Mouse (Mus musculus) CH12.LX (cell line): ENCODE data around the gene Cdh13. TPM values are rescaled to one million over a fixed set of nuclear protein-coding genes. Genes with fewer than 3 reads are reported as not detected.

Experiments used
- DNase-seq: peaks from one replicate; pipeline ENCODE4 v3.0.0-alpha.2; 2013; ENCODE audit errors: extremely low read depth
- H3K27ac ChIP-seq: 2 replicates; pipeline ENCODE4 v1.5.1; 2012; ENCODE audit warnings: low read depth, mild to moderate bottlenecking, control low read depth, moderate library complexity; ENCODE audit not compliant: insufficient read depth
- H3K27me3 ChIP-seq: replicated peaks from 2 replicates; pipeline ENCODE3; 2012; ENCODE audit warnings: inconsistent platforms
- H3K36me3 ChIP-seq, 2 experiments: replicated peaks in 1 of 2; 2 replicates each; pipeline versions ENCODE3 to v1.6.1; 2012; ENCODE audit warnings: inconsistent platforms in 1 of 2, low read length in 1 of 2, mild to moderate bottlenecking in 1 of 2, mixed read lengths in 1 of 2, moderate library complexity in 1 of 2; ENCODE audit not compliant: control insufficient read depth in 1 of 2, insufficient read depth in 1 of 2
- H3K4me1 ChIP-seq, 2 experiments: 2 replicates each; pipeline ENCODE4 v1.6.1; 2012; ENCODE audit warnings: inconsistent platforms in 1 of 2, moderate library complexity in 1 of 2; ENCODE audit not compliant: insufficient read depth in 2 of 2, control insufficient read depth in 1 of 2
- H3K4me2 ChIP-seq: 2 replicates; pipeline ENCODE4 v1.6.1; 2012; ENCODE audit warnings: low read depth, mild to moderate bottlenecking, control low read depth; ENCODE audit not compliant: poor library complexity, insufficient read depth, severe bottlenecking
- H3K4me3 ChIP-seq, 3 experiments: fragments of 150-350 bp in 1 of 3; sonication (generic) in 1 of 3; replicated peaks in 1 of 3; 2 replicates each; pipeline versions ENCODE3 to v1.5.1; 2011 to 2012; ENCODE audit warnings: low read depth in 2 of 3, low read length in 2 of 3, mild to moderate bottlenecking in 2 of 3, moderate library complexity in 2 of 3, control low read depth in 1 of 3, improper control_type of control experiment in 1 of 3, inconsistent platforms in 1 of 3, mixed read lengths in 1 of 3; ENCODE audit not compliant: poor library complexity in 1 of 3
- H3K79me2 ChIP-seq: replicated peaks from 2 replicates; pipeline ENCODE4 v1.6.1; 2012; ENCODE audit warnings: mild to moderate bottlenecking, moderate library complexity; ENCODE audit not compliant: control insufficient read depth, poor library complexity, insufficient read depth, severe bottlenecking; ENCODE audit errors: extremely low read depth
- H3K9ac ChIP-seq: 2 replicates; pipeline ENCODE4 v1.6.1; 2012; ENCODE audit warnings: low read depth, mild to moderate bottlenecking, control low read depth, moderate library complexity; ENCODE audit not compliant: insufficient read depth
- H3K9me3 ChIP-seq: replicated peaks from 2 replicates; pipeline ENCODE3; 2012; ENCODE audit warnings: low read length, inconsistent platforms, mixed read lengths
- BHLHE40 ChIP-seq: IDR thresholded peaks from 2 replicates; pipeline ENCODE4 v1.6.1; 2011; ENCODE audit warnings: mild to moderate bottlenecking, low read depth, low read length, improper control_type of control experiment
- CTCF ChIP-seq, 2 experiments: IDR thresholded peaks in 1 of 2; conservative IDR thresholded peaks in 1 of 2; 2 replicates each; pipeline ENCODE4 v1.5.1; 2011 to 2012; ENCODE audit warnings: low read depth in 2 of 2, low read length in 2 of 2, improper control_type of control experiment in 1 of 2, inconsistent platforms in 1 of 2, mild to moderate bottlenecking in 1 of 2, moderate library complexity in 1 of 2
- E2F4 ChIP-seq: IDR thresholded peaks from 2 replicates; pipeline ENCODE4 v1.6.1; 2011; ENCODE audit warnings: low read depth, low read length, improper control_type of control experiment; ENCODE audit not compliant: insufficient replicate concordance
- ELF1 ChIP-seq: IDR thresholded peaks from 2 replicates; pipeline ENCODE4 v1.6.1; 2014; ENCODE audit warnings: low read depth, mild to moderate bottlenecking, inconsistent platforms, low read length, improper control_type of control experiment
- EP300 ChIP-seq: IDR thresholded peaks from 2 replicates; pipeline ENCODE4 v1.6.1; 2011; ENCODE audit warnings: low read length, improper control_type of control experiment
- ETS1 ChIP-seq: conservative IDR thresholded peaks from 2 replicates; pipeline ENCODE4 v1.6.1; 2012; ENCODE audit warnings: low read depth, mild to moderate bottlenecking, inconsistent platforms, low read length, improper control_type of control experiment, moderate library complexity
- GABPA ChIP-seq: IDR thresholded peaks from 2 replicates; pipeline ENCODE4 v1.6.1; 2012; ENCODE audit warnings: low read depth, low read length, improper control_type of control experiment, inconsistent platforms; ENCODE audit not compliant: insufficient replicate concordance
- HCFC1 ChIP-seq: IDR thresholded peaks from 2 replicates; pipeline ENCODE4 v1.6.1; 2012; ENCODE audit warnings: low read depth, mild to moderate bottlenecking, inconsistent platforms, low read length, improper control_type of control experiment
- IRF4 ChIP-seq: IDR thresholded peaks from 2 replicates; pipeline ENCODE4 v1.6.1; 2014; ENCODE audit warnings: low read depth, mild to moderate bottlenecking, inconsistent platforms, low read length, improper control_type of control experiment
- JUND ChIP-seq: conservative IDR thresholded peaks from 2 replicates; pipeline ENCODE4 v1.6.1; 2011; ENCODE audit warnings: low read depth, low read length, improper control_type of control experiment
- KAT2A ChIP-seq: IDR thresholded peaks from 2 replicates; pipeline ENCODE4 v1.6.1; 2012; ENCODE audit warnings: low read length, improper control_type of control experiment, inconsistent platforms; ENCODE audit not compliant: insufficient replicate concordance
- MAFK ChIP-seq: IDR thresholded peaks from 2 replicates; pipeline ENCODE4 v1.6.1; 2011; ENCODE audit warnings: low read length, improper control_type of control experiment; ENCODE audit not compliant: insufficient replicate concordance
- MAZ ChIP-seq: IDR thresholded peaks from 2 replicates; pipeline ENCODE4 v1.6.1; 2012; ENCODE audit warnings: low read depth, mild to moderate bottlenecking, inconsistent platforms, low read length, improper control_type of control experiment, moderate library complexity
- MEF2A ChIP-seq: IDR thresholded peaks from 2 replicates; pipeline ENCODE4 v1.6.1; 2014; ENCODE audit warnings: low read depth, mild to moderate bottlenecking, inconsistent platforms, low read length, improper control_type of control experiment, borderline replicate concordance
- MYC ChIP-seq: IDR thresholded peaks from 2 replicates; pipeline ENCODE4 v1.6.1; 2011; ENCODE audit warnings: low read depth, mild to moderate bottlenecking, improper control_type of control experiment, low read length
- NELFE ChIP-seq: IDR thresholded peaks from 2 replicates; pipeline ENCODE4 v1.6.1; 2011; ENCODE audit warnings: low read depth, low read length, improper control_type of control experiment
- NRF1 ChIP-seq: IDR thresholded peaks from 2 replicates; pipeline ENCODE4 v1.6.1; 2014; ENCODE audit warnings: low read depth, mild to moderate bottlenecking, inconsistent platforms, low read length, improper control_type of control experiment, moderate library complexity
- RAD21 ChIP-seq: IDR thresholded peaks from 2 replicates; pipeline ENCODE4 v1.6.1; 2011; ENCODE audit warnings: low read depth, mild to moderate bottlenecking, low read length, improper control_type of control experiment, moderate library complexity
- SIN3A ChIP-seq: IDR thresholded peaks from 2 replicates; pipeline ENCODE4 v1.6.1; 2012; ENCODE audit warnings: low read length, improper control_type of control experiment, inconsistent platforms
- SMC3 ChIP-seq: IDR thresholded peaks from 2 replicates; pipeline ENCODE4 v1.6.1; 2011; ENCODE audit warnings: low read depth, low read length, improper control_type of control experiment
- TBP ChIP-seq: conservative IDR thresholded peaks from 2 replicates; pipeline ENCODE4 v1.6.1; 2011; ENCODE audit warnings: low read depth, low read length, improper control_type of control experiment
- TCF12 ChIP-seq: IDR thresholded peaks from 2 replicates; pipeline ENCODE4 v1.6.1; 2014; ENCODE audit warnings: low read depth, mild to moderate bottlenecking, inconsistent platforms, low read length, improper control_type of control experiment
- UBTF ChIP-seq: IDR thresholded peaks from 2 replicates; pipeline ENCODE4 v1.6.1; 2012; ENCODE audit warnings: low read depth, mild to moderate bottlenecking, inconsistent platforms, low read length, improper control_type of control experiment, moderate library complexity
- USF1 ChIP-seq: IDR thresholded peaks from 2 replicates; pipeline ENCODE4 v1.6.1; 2014; ENCODE audit warnings: low read depth, mild to moderate bottlenecking, inconsistent platforms, low read length, improper control_type of control experiment
- USF2 ChIP-seq: conservative IDR thresholded peaks from 2 replicates; pipeline ENCODE4 v1.6.1; 2011; ENCODE audit warnings: low read depth, low read length, improper control_type of control experiment
- ZC3H11A ChIP-seq: IDR thresholded peaks from 2 replicates; pipeline ENCODE4 v1.6.1; 2012; ENCODE audit warnings: low read depth, mild to moderate bottlenecking, inconsistent platforms, low read length, improper control_type of control experiment
- ZKSCAN1 ChIP-seq: IDR thresholded peaks from 2 replicates; pipeline ENCODE4 v1.6.1; 2012; ENCODE audit warnings: low read depth, inconsistent platforms, low read length, improper control_type of control experiment, borderline replicate concordance
- ZMIZ1 ChIP-seq: IDR thresholded peaks from 2 replicates; pipeline ENCODE4 v1.6.1; 2012; ENCODE audit warnings: low read depth, mild to moderate bottlenecking, inconsistent platforms, low read length, improper control_type of control experiment
- dilution Hi-C: fragments of 300-500 bp; cut with MboI; formaldehyde crosslinking; loops from 2 replicates; pipeline ENCODE4 v1.14.3; 2020; ENCODE audit warnings: low sequenced_read_pairs; ENCODE audit not compliant: extremely low pct_unique_long_range_greater_than_20kb, extremely low pct_ligation_motif_present
- in situ Hi-C: fragments of 300-500 bp; cut with MboI; formaldehyde crosslinking; loops from 3 replicates; pipeline ENCODE4 v1.14.3; 2019; ENCODE audit warnings: low sequenced_read_pairs, low pct_ligation_motif_present, low pct_unique_long_range_greater_than_20kb, mixed read lengths
- polyA plus RNA-seq: library from polyadenylated mRNA; unstranded; fragments of >175 nt; gene quantifications from 2 replicates; pipeline ENCODE4 v1.2.1, GENCODE M21; 2012; ENCODE audit warnings: low read depth; ENCODE audit not compliant: insufficient read length
- total RNA-seq, 2 experiments: library from RNA; depleted of rRNA; stranded (reverse); fragments of 300-350 nt in 1 of 2; fragments of >200 nt in 1 of 2; gene quantifications; 2 replicates each; pipeline ENCODE4 v1.2.3; 2012 to 2014

Cdh13 gene
- total and polyA plus RNA-seq, 3 experiments: not detected

- TF ChIP-seq MAZ (no peak), GABPA (no peak), E2F4 (no peak), SIN3A (no peak), USF1 (no peak), JUND (no peak), RAD21 (no peak), ZKSCAN1 (no peak), MEF2A (no peak), EP300 (no peak), NRF1 (no peak), ZC3H11A (no peak), TCF12 (no peak), NELFE (no peak), USF2 (no peak), TBP (no peak), UBTF (no peak), MYC (no peak), CTCF (conservative IDR thresholded peaks at IDR 0.05 in 1 of 2, IDR thresholded peaks at IDR 0.05 in 1 of 2; ENCODE audit: low read depth in 2 of 2, low read length in 2 of 2) (no peak)
- TF ChIP-seq, all 38 proteins: peak for 0
- Histone ChIP-seq H3K4me3 (no peak overlapping the region), H3K4me1 (no peaks in the 10 kb centered on the region), H3K79me2 (no peaks in the 10 kb centered on the region), H3K4me2 (no peak overlapping the region), H3K36me3 (no peaks in the 10 kb centered on the region), H3K9ac (no peak overlapping the region), H3K27me3 (no peaks in the 10 kb centered on the region), H3K27ac (no peak overlapping the region), H3K9me3 (peaks cover 71% of the 10 kb centered on the region)
- dilution Hi-C loops (no loop called here), in situ Hi-C loops (no loop called here)
- no peak for DNase-seq
Observed at GRCm38 (mm10) chr8:118404836-118405235, 121.3 kb downstream of the Cdh13 start.

- Histone ChIP-seq H3K4me3 (no peak overlapping the region), H3K36me3 (no peaks in the 10 kb centered on the region), H3K4me1 (no peaks in the 10 kb centered on the region), H3K79me2 (no peaks in the 10 kb centered on the region), H3K9me3 (peaks cover 75% of the 10 kb centered on the region), H3K27me3 (no peaks in the 10 kb centered on the region), H3K27ac (no peak overlapping the region), H3K4me2 (no peak overlapping the region), H3K9ac (no peak overlapping the region)
- dilution Hi-C loops: no loop called here
- TF ChIP-seq BHLHE40: no peak
- no peak for TF ChIP-seq ELF1
- no peak for TF ChIP-seq JUND
- TF ChIP-seq EP300: no peak
- no peak for TF ChIP-seq TBP
- TF ChIP-seq HCFC1: no peak
- TF ChIP-seq TCF12: no peak
- TF ChIP-seq SIN3A: no peak
- TF ChIP-seq E2F4: no peak
- TF ChIP-seq ZC3H11A: no peak
- TF ChIP-seq SMC3: no peak
- no peak for TF ChIP-seq MAFK
- no peak for TF ChIP-seq ZMIZ1
- no peak for TF ChIP-seq ETS1
- no peak for TF ChIP-seq IRF4
- TF ChIP-seq KAT2A: no peak
- no peak for DNase-seq
- in situ Hi-C loops: no loop called here
Observed at GRCm38 (mm10) chr8:118407322-118407721, 123.8 kb downstream of the Cdh13 start.
